Mouse (Mus musculus): ENCODE measurements around the gene Chchd6. TPM values are rescaled to one million over a fixed set of nuclear protein-coding genes. Genes with fewer than 3 reads are reported as not detected.

The Chchd6 gene
- polyA plus RNA-seq, 2 experiments, result 12.1 to 16.3 TPM

DNA sequence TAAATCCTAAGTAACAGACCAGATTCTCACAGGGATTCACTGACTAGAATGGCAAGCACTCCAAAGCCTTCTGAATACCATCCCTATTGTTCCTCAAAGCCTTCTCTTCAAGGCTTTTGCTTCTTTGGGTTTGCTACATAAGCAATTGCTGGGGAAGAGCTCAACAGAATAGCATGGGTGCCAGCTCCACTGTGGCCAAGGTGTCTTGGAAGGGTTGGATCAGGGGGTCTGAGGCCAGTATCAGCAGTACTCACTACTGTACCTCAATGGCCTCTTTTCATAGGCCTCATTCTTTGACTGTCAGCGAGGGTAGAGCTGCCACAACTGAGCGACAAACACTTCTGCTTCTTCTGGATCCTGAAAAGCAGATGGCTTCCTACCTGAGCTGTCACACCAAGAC, 21.7 kb downstream of the Chchd6 start:
- 66% methylated on average over 2 of the region's 2 CpGs for WGBS (ENCODE audit: insufficient replicate concordance)
- no peak for DNase-seq (ENCODE audit: low read depth in 3 of 3, low spot score in 3 of 3)
- TF ChIP-seq CTCF (IDR thresholded peaks at IDR 0.05; ENCODE audit: low read depth) (no peak), EP300 (IDR thresholded peaks at IDR 0.05; ENCODE audit: low read depth) (no peak)
- Histone ChIP-seq H3K27me3 (ENCODE audit: control insufficient read depth, insufficient read depth, low read length) (no peaks in the 10 kb centered on the region), H3K9me3 (ENCODE audit: control insufficient read depth, low read length) (no peaks in the 10 kb centered on the region), H3K36me3 (replicated peaks; ENCODE audit: control insufficient read depth, insufficient read depth, low read depth) (no peaks in the 10 kb centered on the region), H3K4me3 (ENCODE audit: insufficient read depth in 1 of 2, low read depth in 2 of 2, low read length in 2 of 2) (no peak overlapping the region), H3K4me2 (ENCODE audit: low read depth) (no peak overlapping the region), H3K27ac (no peak overlapping the region), H3K4me1 (replicated peaks; ENCODE audit: control insufficient read depth in 2 of 2, insufficient read depth in 2 of 2, low read length in 1 of 2) (no peaks in the 10 kb centered on the region), H3K9ac (replicated peaks) (no peak overlapping the region)
- ATAC-seq (ENCODE audit: insufficient read depth), result no peak

GRCm38 (mm10) chr6:89572921-89573636, 22.4 kb downstream of the Chchd6 start:
- DNase-seq (ENCODE audit: low read depth in 3 of 3, low spot score in 3 of 3), result no peak
- Histone ChIP-seq H3K4me3 (ENCODE audit: insufficient read depth in 1 of 2, low read depth in 2 of 2, low read length in 2 of 2) (no peak overlapping the region), H3K27ac (no peak overlapping the region), H3K36me3 (replicated peaks; ENCODE audit: control insufficient read depth, insufficient read depth, low read depth) (no peaks in the 10 kb centered on the region), H3K27me3 (ENCODE audit: control insufficient read depth, insufficient read depth, low read length) (no peaks in the 10 kb centered on the region), H3K4me2 (ENCODE audit: low read depth) (no peak overlapping the region), H3K9ac (replicated peaks) (no peak overlapping the region), H3K9me3 (ENCODE audit: control insufficient read depth, low read length) (no peaks in the 10 kb centered on the region), H3K4me1 (replicated peaks; ENCODE audit: control insufficient read depth in 2 of 2, insufficient read depth in 2 of 2, low read length in 1 of 2) (no peaks in the 10 kb centered on the region)
- no peak for TF ChIP-seq CTCF (IDR thresholded peaks at IDR 0.05; ENCODE audit: low read depth)
- TF ChIP-seq EP300 (IDR thresholded peaks at IDR 0.05; ENCODE audit: low read depth), result no peak
- no peak for ATAC-seq (ENCODE audit: insufficient read depth)

DNA sequence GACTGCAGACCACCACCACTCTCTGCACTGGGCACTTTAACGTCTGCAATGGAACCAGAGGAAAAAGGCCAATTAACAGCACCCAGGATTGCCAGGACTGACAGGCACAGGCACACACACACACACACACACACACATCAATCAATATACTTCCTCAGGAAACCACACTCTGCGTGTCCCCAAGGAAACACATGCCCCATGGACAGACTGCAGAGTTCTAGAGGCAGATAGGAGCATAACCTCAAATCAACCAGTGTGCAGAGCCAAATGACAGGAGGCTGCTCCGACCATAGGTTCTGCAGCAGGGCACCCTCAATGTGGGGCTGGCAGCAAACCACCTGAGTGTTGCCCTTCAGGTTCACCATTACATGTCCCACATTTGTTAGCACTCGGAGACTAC, 26.1 kb downstream of the Chchd6 start:
- 18% methylated on average over 4 of the region's 4 CpGs for WGBS (ENCODE audit: insufficient replicate concordance)

GRCm38 (mm10) chr6:89566740-89567139, 28.7 kb downstream of the Chchd6 start:
- no peak overlapping the region for H3K4me3 ChIP-seq (ENCODE audit: insufficient read depth in 1 of 2, low read depth in 2 of 2, low read length in 2 of 2)
- TF ChIP-seq EP300 (IDR thresholded peaks at IDR 0.05; ENCODE audit: low read depth) (no peak), CTCF (IDR thresholded peaks at IDR 0.05; ENCODE audit: low read depth) (no peak)
- no peaks in the 10 kb centered on the region for H3K27me3 ChIP-seq (ENCODE audit: control insufficient read depth, insufficient read depth, low read length)
- no peak overlapping the region for H3K27ac ChIP-seq
- no peak for DNase-seq (ENCODE audit: low read depth in 3 of 3, low spot score in 3 of 3)
- 70% methylated on average over 4 of the region's 4 CpGs for WGBS (ENCODE audit: insufficient replicate concordance)
- H3K4me1 ChIP-seq (replicated peaks; ENCODE audit: control insufficient read depth in 2 of 2, insufficient read depth in 2 of 2, low read length in 1 of 2), result no peaks in the 10 kb centered on the region
- no peak overlapping the region for H3K9ac ChIP-seq (replicated peaks)
- H3K36me3 ChIP-seq (replicated peaks; ENCODE audit: control insufficient read depth, insufficient read depth, low read depth), result no peaks in the 10 kb centered on the region
- H3K4me2 ChIP-seq (ENCODE audit: low read depth), result no peak overlapping the region
- no peaks in the 10 kb centered on the region for H3K9me3 ChIP-seq (ENCODE audit: control insufficient read depth, low read length)
- no peak for ATAC-seq (ENCODE audit: insufficient read depth)

More for the DNA sequence above, 26.1 kb downstream of the Chchd6 start:
- Histone ChIP-seq H3K36me3 (replicated peaks; ENCODE audit: control insufficient read depth, insufficient read depth, low read depth) (no peaks in the 10 kb centered on the region), H3K9ac (replicated peaks) (no peak overlapping the region), H3K4me3 (ENCODE audit: insufficient read depth in 1 of 2, low read depth in 2 of 2, low read length in 2 of 2) (no peak overlapping the region), H3K27ac (no peak overlapping the region), H3K4me1 (replicated peaks; ENCODE audit: control insufficient read depth in 2 of 2, insufficient read depth in 2 of 2, low read length in 1 of 2) (no peaks in the 10 kb centered on the region), H3K4me2 (ENCODE audit: low read depth) (no peak overlapping the region), H3K27me3 (ENCODE audit: control insufficient read depth, insufficient read depth, low read length) (no peaks in the 10 kb centered on the region), H3K9me3 (ENCODE audit: control insufficient read depth, low read length) (no peaks in the 10 kb centered on the region)
- TF ChIP-seq CTCF (IDR thresholded peaks at IDR 0.05; ENCODE audit: low read depth) (no peak), EP300 (IDR thresholded peaks at IDR 0.05; ENCODE audit: low read depth) (no peak)
- DNase-seq (ENCODE audit: low read depth in 3 of 3, low spot score in 3 of 3), result no peak
- no peak for ATAC-seq (ENCODE audit: insufficient read depth)

DNA sequence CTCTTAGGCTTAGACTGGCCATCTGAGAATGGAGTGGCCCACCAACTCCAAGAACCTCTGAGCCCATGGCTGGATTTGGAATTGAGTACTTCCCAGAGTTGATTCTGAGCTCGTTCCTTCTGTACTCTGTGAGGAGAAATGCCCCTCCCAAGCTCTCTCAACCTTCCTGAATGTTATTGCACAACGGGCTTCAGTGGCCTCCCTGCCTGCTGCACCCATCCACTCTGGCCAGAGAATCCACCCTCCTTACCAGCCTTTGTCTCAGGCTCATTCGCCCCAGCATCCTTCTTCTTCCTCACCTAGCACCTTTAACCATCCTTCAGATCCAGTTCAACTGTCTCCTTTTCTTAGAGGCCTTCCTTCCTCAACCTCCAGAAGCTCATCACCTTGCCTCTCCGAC, 32.1 kb downstream of the Chchd6 start:
- no peaks in the 10 kb centered on the region for H3K9me3 ChIP-seq (ENCODE audit: control insufficient read depth, low read length)
- ATAC-seq (ENCODE audit: insufficient read depth), result no peak
- no peaks in the 10 kb centered on the region for H3K4me1 ChIP-seq (replicated peaks; ENCODE audit: control insufficient read depth in 2 of 2, insufficient read depth in 2 of 2, low read length in 1 of 2)
- TF ChIP-seq EP300 (IDR thresholded peaks at IDR 0.05; ENCODE audit: low read depth), result no peak
- TF ChIP-seq CTCF (IDR thresholded peaks at IDR 0.05; ENCODE audit: low read depth), result no peak
- no peaks in the 10 kb centered on the region for H3K36me3 ChIP-seq (replicated peaks; ENCODE audit: control insufficient read depth, insufficient read depth, low read depth)
- no peak overlapping the region for H3K4me3 ChIP-seq (ENCODE audit: insufficient read depth in 1 of 2, low read depth in 2 of 2, low read length in 2 of 2)
- no peak overlapping the region for H3K4me2 ChIP-seq (ENCODE audit: low read depth)
- no peak for DNase-seq (ENCODE audit: low read depth in 3 of 3, low spot score in 3 of 3)
- 49% methylated on average over 4 of the region's 4 CpGs for WGBS (ENCODE audit: insufficient replicate concordance)
- no peaks in the 10 kb centered on the region for H3K27me3 ChIP-seq (ENCODE audit: control insufficient read depth, insufficient read depth, low read length)
- H3K27ac ChIP-seq, result no peak overlapping the region
- H3K9ac ChIP-seq (replicated peaks), result no peak overlapping the region
